Mouse (Mus musculus): ENCODE measurements at regions not wholly inside any gene's neighbourhood (a gene's known extent, or its start where the extent isn't known, plus 50 kb on each side); places are given as distances from the start of the nearest gene placed in this dataset.

GRCm38 (mm10) chr8:15726310-15726709 lies 680.4 kb upstream of the BB014433 start:
- TF ChIP-seq CTCF (IDR thresholded peaks at IDR 0.05; ENCODE audit: low read depth, low read length) = no peak
- TF ChIP-seq POLR2A (IDR thresholded peaks at IDR 0.05; ENCODE audit: insufficient read depth, low read length) = no peak

Data from ES-Bruce4 (cell line).